Mouse (Mus musculus): ENCODE measurements around the gene Ccdc66. TPM values are rescaled to one million over a fixed set of nuclear protein-coding genes. Genes with fewer than 3 reads are reported as not detected.

The Ccdc66 gene
- 13.1 to 24.7 TPM (median 14.8 TPM) in 3 replicates for total RNA-seq (2017)

- ATAC-seq (replicated peaks; ENCODE audit: insufficient number of reproducible peaks, low FRiP score, low TSS enrichment, poor library complexity, severe bottlenecking), result peak; percentile 94
Observed at GRCm38 (mm10) chr14:27507894-27508643, at the start of gene Ccdc66. TSS of gene Ccdc66 (minus strand) at chr14:27508460.

- no peak for ATAC-seq (replicated peaks; ENCODE audit: insufficient number of reproducible peaks, low FRiP score, low TSS enrichment, poor library complexity, severe bottlenecking)
Observed at GRCm38 (mm10) chr14:27543838-27544426, 35.7 kb upstream of the Ccdc66 start.

- ATAC-seq (replicated peaks; ENCODE audit: insufficient number of reproducible peaks, low FRiP score, low TSS enrichment, poor library complexity, severe bottlenecking), result no peak
Observed at GRCm38 (mm10) chr14:27536441-27536840, 28.2 kb upstream of the Ccdc66 start.

DNA sequence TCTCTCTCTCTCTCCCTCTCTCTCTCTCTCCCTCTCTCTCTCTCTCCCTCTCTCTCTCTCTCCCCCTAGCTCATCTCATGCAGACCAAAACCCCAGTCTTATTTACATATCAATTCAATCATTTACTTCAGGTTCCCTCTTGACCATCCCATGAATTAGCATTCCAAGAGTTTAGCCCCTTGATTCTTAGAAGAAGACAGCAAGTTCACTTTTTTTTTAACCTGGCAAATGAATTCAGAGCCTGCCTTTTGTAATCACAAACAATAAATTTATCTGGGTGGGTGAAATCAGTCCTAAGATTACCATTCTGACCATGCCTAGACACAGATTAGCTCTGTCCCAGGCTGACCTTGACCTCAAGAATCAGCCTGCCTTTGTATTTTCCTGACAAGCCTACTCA, 16.3 kb upstream of the Ccdc66 start:
- no peak for ATAC-seq (replicated peaks; ENCODE audit: insufficient number of reproducible peaks, low FRiP score, low TSS enrichment, poor library complexity, severe bottlenecking)

DNA sequence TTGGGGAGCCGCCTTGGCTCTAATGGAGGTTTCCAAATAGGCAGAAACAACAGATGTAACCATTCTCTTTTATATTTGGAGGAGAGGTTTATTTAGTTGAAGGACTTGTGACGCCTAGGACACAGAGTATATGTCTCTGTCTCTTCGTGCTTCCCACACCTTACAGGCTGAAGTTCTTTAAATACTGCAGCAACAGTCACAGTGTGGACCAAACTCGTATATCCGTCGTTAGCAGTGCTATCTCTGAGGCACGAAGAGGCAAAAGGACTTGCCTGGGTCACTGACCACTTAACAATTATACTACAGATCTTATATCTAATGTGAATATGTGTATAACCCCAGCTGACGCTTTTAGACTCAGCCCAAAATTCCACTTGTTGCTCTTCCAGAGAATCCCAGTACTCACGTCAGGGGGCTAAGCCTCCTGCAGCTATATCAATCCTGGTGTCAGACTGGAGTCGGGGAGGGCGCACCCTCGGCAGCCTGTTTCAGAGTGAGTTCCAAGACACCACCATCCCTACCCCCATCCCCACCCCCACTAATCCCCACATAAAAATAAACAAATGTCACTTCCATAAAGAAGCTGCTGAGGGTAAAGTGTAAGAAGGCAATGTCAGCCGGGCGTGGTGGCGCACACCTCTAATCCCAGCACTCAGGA, 513 bp upstream of the Ccdc66 start:
- ATAC-seq (replicated peaks; ENCODE audit: insufficient number of reproducible peaks, low FRiP score, low TSS enrichment, poor library complexity, severe bottlenecking), result no peak

DNA sequence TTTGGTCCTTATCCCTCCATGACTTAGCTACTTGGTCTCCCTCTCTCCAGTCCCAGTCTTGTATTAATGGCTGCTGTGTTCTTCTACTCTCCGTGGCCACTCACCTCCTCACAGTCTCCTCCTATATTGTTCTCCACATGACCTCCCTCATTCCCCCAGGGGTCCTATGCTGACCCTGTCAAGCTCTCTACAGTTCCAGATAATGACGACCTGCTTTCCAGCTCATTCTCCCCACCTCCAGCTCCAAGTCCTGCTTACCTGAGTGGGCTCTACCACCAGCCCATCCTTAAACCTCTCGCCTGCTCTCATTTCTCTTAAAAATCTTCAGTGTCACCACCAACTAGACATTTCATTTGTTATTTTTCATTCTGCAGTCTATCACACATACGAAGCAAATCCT, 7.2 kb downstream of the Ccdc66 start:
- ATAC-seq (replicated peaks; ENCODE audit: insufficient number of reproducible peaks, low FRiP score, low TSS enrichment, poor library complexity, severe bottlenecking), result no peak

DNA sequence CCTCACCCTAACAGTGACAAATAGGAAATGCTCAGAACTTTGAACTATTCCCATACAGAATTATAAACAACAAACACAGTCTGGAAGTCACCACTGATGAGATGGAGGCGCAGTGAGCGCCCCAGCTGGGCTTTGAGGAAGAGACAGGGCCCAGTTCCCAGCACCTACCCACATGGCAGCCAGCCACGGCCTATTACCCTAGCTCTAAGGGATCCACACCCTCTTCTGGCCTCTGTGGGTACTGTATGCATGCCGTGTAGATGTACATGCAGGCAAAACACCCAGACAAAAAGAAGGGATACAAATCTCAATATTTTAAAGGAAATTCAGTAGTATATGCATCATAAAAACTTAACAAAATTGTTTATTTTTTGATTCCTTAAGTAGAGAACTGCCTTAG, 14.7 kb downstream of the Ccdc66 start:
- ATAC-seq (replicated peaks; ENCODE audit: insufficient number of reproducible peaks, low FRiP score, low TSS enrichment, poor library complexity, severe bottlenecking), result no peak

DNA sequence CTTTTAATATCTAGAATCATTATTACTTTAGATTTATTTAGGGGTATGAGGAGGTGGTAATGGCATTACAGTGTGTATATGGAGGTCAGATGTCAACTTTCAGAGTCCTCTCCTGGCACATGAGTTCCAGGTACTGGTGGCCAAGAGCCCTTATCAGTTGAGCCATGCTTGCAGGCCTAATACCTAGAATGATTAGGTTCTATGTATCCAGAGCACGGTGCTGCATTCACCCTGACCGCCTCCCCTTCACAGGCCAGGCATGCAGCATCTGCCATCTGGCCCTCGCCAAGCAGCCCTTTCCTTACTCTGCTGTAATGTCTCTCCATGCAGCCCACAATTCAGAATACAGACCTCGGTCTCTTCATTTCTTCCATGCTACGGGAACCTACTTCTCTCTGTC, 16.9 kb downstream of the Ccdc66 start:
- no peak for ATAC-seq (replicated peaks; ENCODE audit: insufficient number of reproducible peaks, low FRiP score, low TSS enrichment, poor library complexity, severe bottlenecking)

DNA sequence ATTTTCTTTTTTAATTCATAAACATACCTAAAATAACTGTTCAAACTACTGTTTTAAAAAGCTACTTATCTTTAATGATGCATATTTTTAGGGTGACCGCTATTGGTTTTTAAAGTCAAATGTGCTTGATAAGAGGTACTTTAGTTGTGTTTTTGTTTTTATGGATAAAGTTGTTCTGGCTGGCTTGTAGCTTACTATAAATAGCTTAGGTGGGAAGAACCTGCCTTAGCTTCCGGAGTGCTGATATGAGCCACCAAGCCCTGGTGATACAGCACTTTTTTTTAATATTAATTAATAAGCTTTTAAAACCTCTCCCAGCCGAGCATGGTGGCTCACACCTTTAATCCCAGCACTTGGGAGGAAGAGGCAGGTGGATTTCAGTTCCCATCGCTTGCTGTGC, 61.3 kb downstream of the Ccdc66 start:
- ATAC-seq (replicated peaks; ENCODE audit: insufficient number of reproducible peaks, low FRiP score, low TSS enrichment, poor library complexity, severe bottlenecking), result no peak

- no peak for ATAC-seq (replicated peaks; ENCODE audit: insufficient number of reproducible peaks, low FRiP score, low TSS enrichment, poor library complexity, severe bottlenecking)
Observed at GRCm38 (mm10) chr14:27444851-27445281, 63.4 kb downstream of the Ccdc66 start.

GRCm38 (mm10) chr14:27440921-27441320, 67.3 kb downstream of the Ccdc66 start:
- no peak for ATAC-seq (replicated peaks; ENCODE audit: insufficient number of reproducible peaks, low FRiP score, low TSS enrichment, poor library complexity, severe bottlenecking)

DNA sequence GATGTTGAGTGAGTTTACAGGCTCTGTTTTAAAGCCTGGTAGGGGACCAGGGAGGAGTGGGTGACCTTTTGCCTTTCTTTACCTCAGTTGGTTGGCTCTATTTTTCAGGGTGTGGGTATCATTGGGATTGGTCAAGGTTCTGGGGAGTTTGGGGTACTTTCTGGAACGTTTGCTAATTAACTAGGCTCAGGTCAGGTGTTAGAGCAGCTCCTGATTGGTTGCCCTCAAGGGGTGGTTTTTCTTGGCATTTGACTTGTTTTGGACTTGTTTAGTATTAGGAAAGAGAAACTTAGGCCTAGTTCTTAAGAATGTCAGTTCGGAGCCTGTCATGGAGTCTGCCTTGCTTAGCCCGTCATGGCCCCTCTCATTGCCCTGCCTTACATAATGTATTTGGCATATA, 71.4 kb downstream of the Ccdc66 start:
- ATAC-seq (replicated peaks; ENCODE audit: insufficient number of reproducible peaks, low FRiP score, low TSS enrichment, poor library complexity, severe bottlenecking), result no peak

- ATAC-seq (replicated peaks; ENCODE audit: insufficient number of reproducible peaks, low FRiP score, low TSS enrichment, poor library complexity, severe bottlenecking), result no peak
Observed at GRCm38 (mm10) chr14:27436116-27436515, 72.1 kb downstream of the Ccdc66 start.

- ATAC-seq (replicated peaks; ENCODE audit: insufficient number of reproducible peaks, low FRiP score, low TSS enrichment, poor library complexity, severe bottlenecking), result no peak
Observed at GRCm38 (mm10) chr14:27432064-27432463, 76.2 kb downstream of the Ccdc66 start.

Other genes starting within 250 kb of the Ccdc66 start
- 43.6 to 86.7 TPM (median 53.9 TPM) in 3 replicates for gene Fam208a, start 79.6 kb downstream of the Ccdc66 start, total RNA-seq (2017)
- not detected in 3 replicates for gene Erc2, start 114.0 kb upstream of the Ccdc66 start, total RNA-seq (2017)